Mouse (Mus musculus): ENCODE measurements around the gene Ptchd4. TPM values are rescaled to one million over a fixed set of nuclear protein-coding genes. Genes with fewer than 3 reads are reported as not detected.

Ptchd4 gene
- total RNA-seq, 1 experiment: 0.09 TPM

- Histone ChIP-seq H3K4me3 (ENCODE audit: insufficient read depth in 1 of 2, low read depth in 1 of 2, low read length in 2 of 2, poor library complexity in 1 of 2, severe bottlenecking in 1 of 2) (no peak overlapping the region), H3K9me3 (ENCODE audit: control insufficient read depth, insufficient read depth, low read depth, low read length) (no peaks in the 10 kb centered on the region), H3K27ac (ENCODE audit: insufficient read depth, low read depth, low read length, poor library complexity, severe bottlenecking) (no peak overlapping the region), H3K9ac (ENCODE audit: insufficient read depth, low read depth, low read length, poor library complexity, severe bottlenecking) (no peak overlapping the region), H3K36me3 (ENCODE audit: control insufficient read depth, insufficient read depth, low read length, poor library complexity, severe bottlenecking) (no peaks in the 10 kb centered on the region), H3K4me1 (ENCODE audit: control insufficient read depth in 2 of 2, insufficient read depth in 2 of 2, low read length in 2 of 2, poor library complexity in 1 of 2) (no peaks in the 10 kb centered on the region)
- TF ChIP-seq MAFK (IDR thresholded peaks at IDR 0.05; ENCODE audit: insufficient read depth, low read depth, low read length) (no peak), ZNF384 (IDR thresholded peaks at IDR 0.05; ENCODE audit: low read depth, low read length) (no peak), HCFC1 (IDR thresholded peaks at IDR 0.05; ENCODE audit: borderline replicate concordance, insufficient read depth, low read length) (no peak), CHD2 (IDR thresholded peaks at IDR 0.05; ENCODE audit: low read depth, low read length) (no peak), ZC3H11A (IDR thresholded peaks at IDR 0.05; ENCODE audit: borderline replicate concordance, low read depth, low read length) (no peak)
- in situ Hi-C loops (cut with MboI; ENCODE audit: low sequenced_read_pairs in 2 of 2, unreplicated experiment in 2 of 2): no loop called here
- DNase-seq (ENCODE audit: low read depth, low spot score): no peak
Measured at GRCm38 (mm10) chr17:42336571-42336970, 20.8 kb downstream of the Ptchd4 start.

GRCm38 (mm10) chr17:42346027-42346426, 30.3 kb downstream of the Ptchd4 start:
- no peak for DNase-seq (ENCODE audit: low read depth, low spot score)
- Histone ChIP-seq H3K36me3 (ENCODE audit: control insufficient read depth, insufficient read depth, low read length, poor library complexity, severe bottlenecking) (no peaks in the 10 kb centered on the region), H3K4me3 (ENCODE audit: insufficient read depth in 1 of 2, low read depth in 1 of 2, low read length in 2 of 2, poor library complexity in 1 of 2, severe bottlenecking in 1 of 2) (no peak overlapping the region), H3K9ac (ENCODE audit: insufficient read depth, low read depth, low read length, poor library complexity, severe bottlenecking) (no peak overlapping the region), H3K9me3 (ENCODE audit: control insufficient read depth, insufficient read depth, low read depth, low read length) (no peaks in the 10 kb centered on the region), H3K4me1 (ENCODE audit: control insufficient read depth in 2 of 2, insufficient read depth in 2 of 2, low read length in 2 of 2, poor library complexity in 1 of 2) (no peaks in the 10 kb centered on the region), H3K27ac (ENCODE audit: insufficient read depth, low read depth, low read length, poor library complexity, severe bottlenecking) (no peak overlapping the region)
- in situ Hi-C loops (cut with MboI; ENCODE audit: low sequenced_read_pairs in 2 of 2, unreplicated experiment in 2 of 2): no loop called here
- TF ChIP-seq CHD2 (IDR thresholded peaks at IDR 0.05; ENCODE audit: low read depth, low read length) (no peak), ZNF384 (IDR thresholded peaks at IDR 0.05; ENCODE audit: low read depth, low read length) (no peak), HCFC1 (IDR thresholded peaks at IDR 0.05; ENCODE audit: borderline replicate concordance, insufficient read depth, low read length) (no peak), ZC3H11A (IDR thresholded peaks at IDR 0.05; ENCODE audit: borderline replicate concordance, low read depth, low read length) (no peak), MAFK (IDR thresholded peaks at IDR 0.05; ENCODE audit: insufficient read depth, low read depth, low read length) (no peak)

GRCm38 (mm10) chr17:42358481-42358880, 42.7 kb downstream of the Ptchd4 start:
- Histone ChIP-seq H3K4me1 (ENCODE audit: control insufficient read depth in 2 of 2, insufficient read depth in 2 of 2, low read length in 2 of 2, poor library complexity in 1 of 2) (no peaks in the 10 kb centered on the region), H3K4me3 (ENCODE audit: insufficient read depth in 1 of 2, low read depth in 1 of 2, low read length in 2 of 2, poor library complexity in 1 of 2, severe bottlenecking in 1 of 2) (no peak overlapping the region), H3K9ac (ENCODE audit: insufficient read depth, low read depth, low read length, poor library complexity, severe bottlenecking) (no peak overlapping the region), H3K9me3 (ENCODE audit: control insufficient read depth, insufficient read depth, low read depth, low read length) (no peaks in the 10 kb centered on the region), H3K36me3 (ENCODE audit: control insufficient read depth, insufficient read depth, low read length, poor library complexity, severe bottlenecking) (no peaks in the 10 kb centered on the region), H3K27ac (ENCODE audit: insufficient read depth, low read depth, low read length, poor library complexity, severe bottlenecking) (no peak overlapping the region)
- no peak for TF ChIP-seq ZC3H11A (IDR thresholded peaks at IDR 0.05; ENCODE audit: borderline replicate concordance, low read depth, low read length)
- no peak for TF ChIP-seq HCFC1 (IDR thresholded peaks at IDR 0.05; ENCODE audit: borderline replicate concordance, insufficient read depth, low read length)
- TF ChIP-seq CHD2 (IDR thresholded peaks at IDR 0.05; ENCODE audit: low read depth, low read length): no peak
- TF ChIP-seq MAFK (IDR thresholded peaks at IDR 0.05; ENCODE audit: insufficient read depth, low read depth, low read length): no peak
- no peak for TF ChIP-seq ZNF384 (IDR thresholded peaks at IDR 0.05; ENCODE audit: low read depth, low read length)
- in situ Hi-C loops (cut with MboI; ENCODE audit: low sequenced_read_pairs in 2 of 2, unreplicated experiment in 2 of 2): no loop called here
- DNase-seq (ENCODE audit: low read depth, low spot score): no peak

GRCm38 (mm10) chr17:42363085-42363710, 47.5 kb downstream of the Ptchd4 start:
- no peaks in the 10 kb centered on the region for H3K36me3 ChIP-seq (ENCODE audit: control insufficient read depth, insufficient read depth, low read length, poor library complexity, severe bottlenecking)
- H3K27ac ChIP-seq (ENCODE audit: insufficient read depth, low read depth, low read length, poor library complexity, severe bottlenecking): no peak overlapping the region
- DNase-seq (ENCODE audit: low read depth, low spot score): no peak
- H3K9me3 ChIP-seq (ENCODE audit: control insufficient read depth, insufficient read depth, low read depth, low read length): no peaks in the 10 kb centered on the region
- TF ChIP-seq MAFK (IDR thresholded peaks at IDR 0.05; ENCODE audit: insufficient read depth, low read depth, low read length): no peak
- TF ChIP-seq HCFC1 (IDR thresholded peaks at IDR 0.05; ENCODE audit: borderline replicate concordance, insufficient read depth, low read length): no peak
- no peak for TF ChIP-seq ZNF384 (IDR thresholded peaks at IDR 0.05; ENCODE audit: low read depth, low read length)
- no peak for TF ChIP-seq ZC3H11A (IDR thresholded peaks at IDR 0.05; ENCODE audit: borderline replicate concordance, low read depth, low read length)
- TF ChIP-seq CHD2 (IDR thresholded peaks at IDR 0.05; ENCODE audit: low read depth, low read length): no peak
- no peak overlapping the region for H3K9ac ChIP-seq (ENCODE audit: insufficient read depth, low read depth, low read length, poor library complexity, severe bottlenecking)
- in situ Hi-C loops (cut with MboI; ENCODE audit: low sequenced_read_pairs in 2 of 2, unreplicated experiment in 2 of 2): no loop called here
- no peak overlapping the region for H3K4me3 ChIP-seq (ENCODE audit: insufficient read depth in 1 of 2, low read depth in 1 of 2, low read length in 2 of 2, poor library complexity in 1 of 2, severe bottlenecking in 1 of 2)
- no peaks in the 10 kb centered on the region for H3K4me1 ChIP-seq (ENCODE audit: control insufficient read depth in 2 of 2, insufficient read depth in 2 of 2, low read length in 2 of 2, poor library complexity in 1 of 2)
